ENCODE assay signal across 9 mouse cellular contexts in genomic region chr2:83771155-83771812, GRCm38 (mm10). TPM values are rescaled to one million over a fixed set of nuclear protein-coding genes. Genes with fewer than 3 reads are reported as not detected.
DNase-seq lines count a peak whose midpoint lies in the region; ATAC-seq and TF ChIP-seq lines count a peak whose summit lies in the region.
"Had no signal": no experiment of that assay in that cellular context is flagged by ENCODE, and none has a peak within 500 bp of the region (broad histone marks: within the 10 kb centered on the region; RNA-seq: fewer than 3 reads in every experiment).

No protein-coding gene starts in this region.

- H3K9me3 ChIP-seq in forebrain, embryonic 13.5 days (replicated peaks): no peaks in the 10 kb centered on the region
- no peaks in the 10 kb centered on the region for H3K9me3 ChIP-seq in hindbrain, embryonic 14.5 days (ENCODE audit: control insufficient read depth, low read length)
- H3K9me3 ChIP-seq: heart, embryonic 15.5 days had no signal

- DNase-seq in 416B (ENCODE audit: low read depth): peak; percentile 75
- peak; percentile 19 to 52 for DNase-seq in CD8-positive naive resting alpha-beta T cell, adult 2 months (ENCODE audit: low read depth in 2 of 2, low spot score in 2 of 2)
- peak; percentile 83 for DNase-seq in brain, embryonic 14.5 days (ENCODE audit: low read depth)
- peak; percentile 74 for DNase-seq in hindbrain, embryonic 14.5 days (ENCODE audit: low spot score)
- DNase-seq in layer of hippocampus, postnatal 36 days: peak; percentile 51 to 69

- H3K36me3 ChIP-seq in forebrain, embryonic 13.5 days (ENCODE audit: poor library complexity, severe bottlenecking): no peaks in the 10 kb centered on the region; the same call in 1 of the 2 replicates
- H3K36me3 ChIP-seq in hindbrain, embryonic 14.5 days (replicated peaks; ENCODE audit: control insufficient read depth, insufficient read depth): no peaks in the 10 kb centered on the region

- H3K9ac ChIP-seq in forebrain, embryonic 13.5 days: no peak overlapping the region
- no peak overlapping the region for H3K9ac ChIP-seq in hindbrain, embryonic 14.5 days
- H3K9ac ChIP-seq: heart, embryonic 15.5 days had no signal

- H3K4me2 ChIP-seq in forebrain, embryonic 13.5 days: no peak overlapping the region
- H3K4me2 ChIP-seq in hindbrain, embryonic 14.5 days (replicated peaks): no peak overlapping the region
- H3K4me2 ChIP-seq: heart, embryonic 15.5 days had no signal

- TF ChIP-seq POLR2A in brain, embryonic 14.5 days (IDR thresholded peaks at IDR 0.05; ENCODE audit: borderline replicate concordance, extremely low read depth, insufficient read depth, insufficient read length, poor library complexity, severe bottlenecking): no peak

- no peaks in the 10 kb centered on the region for H3K4me1 ChIP-seq in forebrain, embryonic 13.5 days
- no peaks in the 10 kb centered on the region for H3K4me1 ChIP-seq in hindbrain, embryonic 14.5 days (replicated peaks; ENCODE audit: control insufficient read depth, insufficient read depth, low read length)
- H3K4me1 ChIP-seq: heart, embryonic 15.5 days had no signal

- no peak overlapping the region for H3K27ac ChIP-seq in forebrain, embryonic 13.5 days
- no peak overlapping the region for H3K27ac ChIP-seq in hindbrain, embryonic 14.5 days
- H3K27ac ChIP-seq: heart, embryonic 15.5 days had no signal

- 60% methylated on average over 7 of the region's 7 CpGs for WGBS in forebrain, embryonic 13.5 days
- 60% methylated on average over 7 of the region's 7 CpGs for WGBS in hindbrain, embryonic 14.5 days

- TF ChIP-seq CTCF in brain, embryonic 14.5 days (IDR thresholded peaks at IDR 0.05; ENCODE audit: borderline replicate concordance, extremely low read depth, insufficient read depth, insufficient read length): peak; percentile 78

- no peaks in the 10 kb centered on the region for H3K27me3 ChIP-seq in forebrain, embryonic 13.5 days
- H3K27me3 ChIP-seq in hindbrain, embryonic 14.5 days (ENCODE audit: control insufficient read depth, insufficient read depth, low read length): no peaks in the 10 kb centered on the region

- no peak overlapping the region for H3K4me3 ChIP-seq in forebrain, embryonic 13.5 days
- H3K4me3 ChIP-seq in hindbrain, embryonic 14.5 days (replicated peaks; ENCODE audit: low read length): no peak overlapping the region
- H3K4me3 ChIP-seq: heart, embryonic 15.5 days had no signal

- ATAC-seq in forebrain, embryonic 13.5 days: peak; percentile 77; the same call in 1 of the 2 replicates
- no peak for ATAC-seq in hindbrain, embryonic 14.5 days (ENCODE audit: low FRiP score)
- peak; percentile 81; the same call in 1 of the 2 replicates for ATAC-seq in neutrophil, adult 5-6 weeks (ENCODE audit: extremely low read depth, insufficient number of reproducible peaks, low FRiP score, poor library complexity, severe bottlenecking)
- no peak for ATAC-seq in erythroid progenitor cell, adult 5-6 weeks (replicated peaks; ENCODE audit: low FRiP score, poor library complexity, severe bottlenecking)

RNA-seq across cellular contexts. Expression of gene Fam171b, which starts 41.2 kb away (rescaled TPM):
- polyA plus RNA-seq in brain, embryonic 14.5 days (2012; rRNA removed): 37.4 and 49.8 TPM in 2 replicates
- 47.2 and 55.0 TPM in 2 replicates for polyA plus RNA-seq in forebrain, embryonic 13.5 days (2015; fragmentation: Nextera tagmentation; extraction: Ambion mirVana)
- 85.7 and 98.4 TPM in 2 replicates for polyA plus RNA-seq in hindbrain, embryonic 14.5 days (2014; fragmentation: Nextera tagmentation; extraction: Ambion mirVana)
- 100 to 1,000 TPM; 191 to 210 TPM for total RNA-seq in layer of hippocampus, postnatal 36 days (2021)
- total RNA-seq in neutrophil, adult 5-6 weeks (2017): not detected in 2 replicates
- total RNA-seq in erythroid progenitor cell, adult 5-6 weeks (2015; ENCODE audit: low replicate concordance): not detected in 2 replicates
- not detected in 2 replicates for total RNA-seq in erythroid progenitor cell, adult 5-6 weeks (2017; ENCODE audit: low replicate concordance)

RNA-seq across cellular contexts. Expression of gene Itgav, which starts 47.1 kb away (rescaled TPM):
- 10.0 and 17.6 TPM in 2 replicates for polyA plus RNA-seq in brain, embryonic 14.5 days (2012; rRNA removed)
- 24.0 and 24.9 TPM in 2 replicates for polyA plus RNA-seq in forebrain, embryonic 13.5 days (2015; fragmentation: Nextera tagmentation; extraction: Ambion mirVana)
- 35.3 and 36.7 TPM in 2 replicates for polyA plus RNA-seq in hindbrain, embryonic 14.5 days (2014; fragmentation: Nextera tagmentation; extraction: Ambion mirVana)
- total RNA-seq in layer of hippocampus, postnatal 36 days (2021): 10 to 100 TPM; 58.6 to 60.5 TPM
- 37.6 and 45.8 TPM in 2 replicates for total RNA-seq in neutrophil, adult 5-6 weeks (2017)
- total RNA-seq in erythroid progenitor cell, adult 5-6 weeks (2015; ENCODE audit: low replicate concordance): 2.9 and 9.0 TPM in 2 replicates
- total RNA-seq in erythroid progenitor cell, adult 5-6 weeks (2017; ENCODE audit: low replicate concordance): 5.3 and 23.5 TPM in 2 replicates

Comparison
In these comparisons a context has a peak if more than half of its experiments do, and no peak if none do; other contexts are left out.
1. ATAC-seq: peak in forebrain, embryonic 13.5 days (single experiment) and neutrophil, adult 5-6 weeks (single experiment); none in hindbrain, embryonic 14.5 days (single experiment) and erythroid progenitor cell, adult 5-6 weeks (single experiment).
2. RNA of gene Fam171b, which starts 41.2 kb away (total RNA-seq): 191 to 210 TPM in layer of hippocampus, postnatal 36 days; not detected in neutrophil, adult 5-6 weeks and not detected in erythroid progenitor cell, adult 5-6 weeks; every median in the first group is over 100 times any median in the second.
3. Peak in every context shown above with its lines, with median percentiles within 50 percentile points of each other: DNase-seq.